Comparison of ENCODE assay signal across 7 mouse cellular contexts in genomic region chr12:21136462-21136751, GRCm38 (mm10).
DNase-seq lines count a peak whose midpoint lies in the region; ATAC-seq and TF ChIP-seq lines count a peak whose summit lies in the region.

No protein-coding gene starts in this region.

- H3K4me1 ChIP-seq in liver, adult 2 months (ENCODE audit: control insufficient read depth, insufficient read depth, low read length) = peaks cover 26% of the 10 kb centered on the region
- H3K4me1 ChIP-seq in heart, embryonic 15.5 days (replicated peaks) = peaks cover 79% of the 10 kb centered on the region

- peak; percentile 95 for DNase-seq in liver, adult 2 months (ENCODE audit: extremely low read depth, low read depth, low spot score)
- DNase-seq in liver = no peak
- peak; percentile 46 to 56 for DNase-seq in cerebellum, postnatal 25 days
- peak; percentile 53 for DNase-seq in lung, postnatal 36 days
- DNase-seq in urinary bladder, postnatal 4 days (ENCODE audit: low spot score in 2 of 2) = no peak
- DNase-seq in natural killer cell, adult 2 months (ENCODE audit: low spot score in 2 of 2) = no peak

- H3K9me3 ChIP-seq in heart, embryonic 15.5 days (replicated peaks) = no peaks in the 10 kb centered on the region

- no peaks in the 10 kb centered on the region for H3K27me3 ChIP-seq in liver, adult 2 months (ENCODE audit: control insufficient read depth, insufficient read depth, low read length)
- no peaks in the 10 kb centered on the region for H3K27me3 ChIP-seq in heart, embryonic 15.5 days

- 12% methylated on average over 2 of the region's 2 CpGs for WGBS in liver, adult 2 months
- WGBS in heart, embryonic 15.5 days = 64% methylated on average over 2 of the region's 2 CpGs

- no peak for TF ChIP-seq CTCF in liver, adult 2 months (IDR thresholded peaks at IDR 0.05; ENCODE audit: low read depth, low read length)

- no peak overlapping the region for H3K4me3 ChIP-seq in liver, adult 2 months (ENCODE audit: insufficient read depth, low read depth, low read length)
- H3K4me3 ChIP-seq in heart, embryonic 15.5 days = no peak overlapping the region

- TF ChIP-seq POLR2A in liver, adult 2 months (IDR thresholded peaks at IDR 0.05; ENCODE audit: extremely low read depth, insufficient read depth, low read length) = no peak

- no peak for ATAC-seq in heart, embryonic 15.5 days (replicated peaks; ENCODE audit: insufficient number of reproducible peaks, insufficient read depth, low FRiP score, low read depth)

- no peak overlapping the region for H3K9ac ChIP-seq in liver, adult 2 months (ENCODE audit: low read depth, low read length)
- no peak overlapping the region for H3K9ac ChIP-seq in heart, embryonic 15.5 days

- peak overlapping the region; percentile 3; the same call in 1 of the 2 replicates for H3K27ac ChIP-seq in liver, adult 2 months (replicated peaks; ENCODE audit: insufficient read depth, low read depth, low read length)
- peak overlapping the region; percentile 74 for H3K27ac ChIP-seq in heart, embryonic 15.5 days

- H3K36me3 ChIP-seq in liver, adult 2 months (ENCODE audit: control insufficient read depth, insufficient read depth, low read length) = no peaks in the 10 kb centered on the region
- no peaks in the 10 kb centered on the region for H3K36me3 ChIP-seq in heart, embryonic 15.5 days

- H3K4me2 ChIP-seq in heart, embryonic 15.5 days = 0 out of 2 replicates have a peak overlapping the region, but pooled peaks have one; percentile 3

- peaks cover 18% of the 10 kb centered on the region; the same call in 1 of the 2 replicates for H3K79me2 ChIP-seq in liver, adult 2 months (ENCODE audit: control insufficient read depth, insufficient read depth, low read length)

Comparison
In these comparisons a context has a peak if more than half of its experiments do, and no peak if none do; other contexts are left out.
1. DNase-seq: peak in liver, adult 2 months (single experiment), cerebellum, postnatal 25 days (2 of 2) and lung, postnatal 36 days (single experiment); none in liver (single experiment), urinary bladder, postnatal 4 days (0 of 2) and natural killer cell, adult 2 months (0 of 2).